Mouse (Mus musculus) fat pad, adult 2 months (tissue): ENCODE results near the gene Zfp865.
"Not testable (repeated sequence)": the region's sequence is repeated elsewhere in the genome, so short reads cannot be mapped to it uniquely, and the experiment has no call there.

Experiments used
- DNase-seq: peaks from one replicate; pipeline ENCODE4 v3.0.0-alpha.2; 2011; ENCODE audit warnings: low read depth, low spot score; ENCODE audit errors: extremely low read depth

Gene Zfp865

GRCm38 (mm10) chr7:5015118-5016001 lies 4.8 kb upstream of the Zfp865 start, which contains the start of gene Gm44973:
Gm44973 (plus strand) TSS chr7:5015496.
- peak; percentile 80 for DNase-seq

- no peak for DNase-seq
Observed at GRCm38 (mm10) chr7:5016057-5016456, 4.1 kb upstream of the Zfp865 start.

- no peak for DNase-seq
Observed at GRCm38 (mm10) chr7:5016920-5017319, 3.3 kb upstream of the Zfp865 start.

GRCm38 (mm10) chr7:5017352-5017751 lies 2.8 kb upstream of the Zfp865 start:
- no peak for DNase-seq

- DNase-seq = no peak
Observed at GRCm38 (mm10) chr7:5017931-5018330, 2.2 kb upstream of the Zfp865 start.

GRCm38 (mm10) chr7:5019576-5019975 lies 600 bp upstream of the Zfp865 start:
- DNase-seq = not testable (repeated sequence)

GRCm38 (mm10) chr7:5020685-5021084 lies 509 bp downstream of the Zfp865 start:
- no peak for DNase-seq

GRCm38 (mm10) chr7:5021197-5021596 lies 1.0 kb downstream of the Zfp865 start:
- no peak for DNase-seq

- DNase-seq = no peak
Observed at GRCm38 (mm10) chr7:5029543-5029942, 9.4 kb downstream of the Zfp865 start.

- no peak for DNase-seq
Observed at GRCm38 (mm10) chr7:5029946-5030345, 9.8 kb downstream of the Zfp865 start.

- no peak for DNase-seq
Observed at GRCm38 (mm10) chr7:5030554-5031275, 10.5 kb downstream of the Zfp865 start.

GRCm38 (mm10) chr7:5031496-5031895 lies 11.3 kb downstream of the Zfp865 start:
- DNase-seq = no peak

GRCm38 (mm10) chr7:5033818-5034217 lies 13.6 kb downstream of the Zfp865 start, which contains the start of gene 4632433K11Rik:
4632433K11Rik (plus strand) TSS chr7:5034118.
- DNase-seq = no peak

- DNase-seq = no peak
Observed at GRCm38 (mm10) chr7:5035628-5036027, 15.5 kb downstream of the Zfp865 start.

- DNase-seq = no peak
Observed at GRCm38 (mm10) chr7:5036136-5036535, 16.0 kb downstream of the Zfp865 start.

- no peak for DNase-seq
Observed at GRCm38 (mm10) chr7:5037026-5037425, 16.9 kb downstream of the Zfp865 start.

GRCm38 (mm10) chr7:5037467-5037866 lies 17.3 kb downstream of the Zfp865 start:
- DNase-seq = no peak

- DNase-seq = peak; percentile 42
Observed at GRCm38 (mm10) chr7:5038109-5038732, 18.0 kb downstream of the Zfp865 start, which contains the start of gene Zfp784. Zfp784 (minus strand) TSS chr7:5038446.

- DNase-seq = no peak
Observed at GRCm38 (mm10) chr7:5038940-5039339, 18.8 kb downstream of the Zfp865 start.

- no peak for DNase-seq
Observed at GRCm38 (mm10) chr7:5044981-5045380, 24.8 kb downstream of the Zfp865 start.

GRCm38 (mm10) chr7:5046112-5046511 lies 25.9 kb downstream of the Zfp865 start:
- no peak for DNase-seq
